Mouse (Mus musculus): ENCODE results near the gene Ccdc70. TPM values are rescaled to one million over a fixed set of nuclear protein-coding genes. Genes with fewer than 3 reads are reported as not detected.
"Not testable (repeated sequence)": the region's sequence is repeated elsewhere in the genome, so short reads cannot be mapped to it uniquely, and the experiment has no call there.

Gene Ccdc70
- total and polyA plus RNA-seq, 3 experiments, result not detected

GRCm38 (mm10) chr8:21938052-21938451 is 31.5 kb upstream of the Ccdc70 start, which contains the start of gene Defb35:
Defb35 (plus strand) TSS chr8:21938352.
- DNase-seq (ENCODE audit: low read depth, low spot score); H3K27me3 ChIP-seq (ENCODE audit: control insufficient read depth in 1 of 2, insufficient read depth in 2 of 2, low read length in 2 of 2); H3K9me3 ChIP-seq (replicated peaks; ENCODE audit: insufficient read depth, low read length); H3K27ac ChIP-seq (ENCODE audit: control insufficient read depth, low read depth, low read length); H3K79me2 ChIP-seq (ENCODE audit: control insufficient read depth, insufficient read depth, low read length, poor library complexity); H3K36me3 ChIP-seq (ENCODE audit: control insufficient read depth in 1 of 2, insufficient read depth in 2 of 2, low read length in 2 of 2); H3K4me3 ChIP-seq (ENCODE audit: control insufficient read depth in 1 of 2, insufficient read depth in 1 of 2, low read depth in 2 of 2, low read length in 2 of 2); H3K4me1 ChIP-seq (ENCODE audit: control insufficient read depth in 1 of 2, insufficient read depth in 2 of 2, low read length in 2 of 2); H3K9ac ChIP-seq (ENCODE audit: control insufficient read depth, low read depth, low read length, poor library complexity, severe bottlenecking): not testable (repeated sequence)

- Histone ChIP-seq H3K27me3 (ENCODE audit: control insufficient read depth in 1 of 2, insufficient read depth in 2 of 2, low read length in 2 of 2) (no peaks in the 10 kb centered on the region), H3K9me3 (replicated peaks; ENCODE audit: insufficient read depth, low read length) (no peaks in the 10 kb centered on the region)
- TF ChIP-seq RAD21 (IDR thresholded peaks at IDR 0.05; ENCODE audit: low read depth, low read length), result no peak
- no peak for TF ChIP-seq NRF1 (IDR thresholded peaks at IDR 0.05; ENCODE audit: insufficient read depth, low read depth, low read length, poor library complexity, severe bottlenecking)
- no peak for TF ChIP-seq POLR2AphosphoS2 (IDR thresholded peaks at IDR 0.05; ENCODE audit: low read length)
- TF ChIP-seq SIN3A (IDR thresholded peaks at IDR 0.05; ENCODE audit: low read length), result no peak
- TF ChIP-seq SMC3 (IDR thresholded peaks at IDR 0.05; ENCODE audit: low read depth, low read length), result no peak
- TF ChIP-seq MAZ (IDR thresholded peaks at IDR 0.05; ENCODE audit: low read depth, low read length), result no peak
- no peak for TF ChIP-seq KAT2A (conservative IDR thresholded peaks at IDR 0.05; ENCODE audit: low read depth, low read length)
- no peak for TF ChIP-seq POLR2AphosphoS5 (IDR thresholded peaks at IDR 0.05; ENCODE audit: borderline replicate concordance, low read depth, low read length)
- TF ChIP-seq ETS1 (IDR thresholded peaks at IDR 0.05; ENCODE audit: low read depth, low read length), result no peak
- TF ChIP-seq MAX (IDR thresholded peaks at IDR 0.05; ENCODE audit: low read length), result no peak
Measured at GRCm38 (mm10) chr8:21946462-21946861, 23.1 kb upstream of the Ccdc70 start, which contains the start of gene Defb13. Defb13 (plus strand) TSS chr8:21946762.

GRCm38 (mm10) chr8:21947311-21948017 is 22.1 kb upstream of the Ccdc70 start:
- Histone ChIP-seq H3K36me3 (ENCODE audit: control insufficient read depth in 1 of 2, insufficient read depth in 2 of 2, low read length in 2 of 2) (no peaks in the 10 kb centered on the region), H3K79me2 (ENCODE audit: control insufficient read depth, insufficient read depth, low read length, poor library complexity) (no peaks in the 10 kb centered on the region), H3K9ac (ENCODE audit: control insufficient read depth, low read depth, low read length, poor library complexity, severe bottlenecking) (no peak overlapping the region), H3K27me3 (ENCODE audit: control insufficient read depth in 1 of 2, insufficient read depth in 2 of 2, low read length in 2 of 2) (no peaks in the 10 kb centered on the region), H3K4me3 (ENCODE audit: control insufficient read depth in 1 of 2, insufficient read depth in 1 of 2, low read depth in 2 of 2, low read length in 2 of 2) (no peak overlapping the region), H3K4me1 (ENCODE audit: control insufficient read depth in 1 of 2, insufficient read depth in 2 of 2, low read length in 2 of 2) (no peaks in the 10 kb centered on the region), H3K9me3 (replicated peaks; ENCODE audit: insufficient read depth, low read length) (no peaks in the 10 kb centered on the region), H3K27ac (ENCODE audit: control insufficient read depth, low read depth, low read length) (no peak overlapping the region)
- TF ChIP-seq UBTF (IDR thresholded peaks at IDR 0.05; ENCODE audit: borderline replicate concordance, insufficient read depth, low read depth, low read length) (no peak), SMC3 (IDR thresholded peaks at IDR 0.05; ENCODE audit: low read depth, low read length) (no peak), MAZ (IDR thresholded peaks at IDR 0.05; ENCODE audit: low read depth, low read length) (no peak), SIN3A (IDR thresholded peaks at IDR 0.05; ENCODE audit: low read length) (no peak), GABPA (IDR thresholded peaks at IDR 0.05; ENCODE audit: low read depth, low read length) (no peak), ZNF384 (IDR thresholded peaks at IDR 0.05; ENCODE audit: low read depth, low read length) (no peak), BHLHE40 (IDR thresholded peaks at IDR 0.05; ENCODE audit: borderline replicate concordance, low read depth, low read length) (no peak), POLR2AphosphoS5 (IDR thresholded peaks at IDR 0.05; ENCODE audit: borderline replicate concordance, low read depth, low read length) (no peak), TAL1 (IDR thresholded peaks at IDR 0.05; ENCODE audit: low read length) (no peak), ZC3H11A (IDR thresholded peaks at IDR 0.05; ENCODE audit: low read depth, low read length) (no peak), RAD21 (IDR thresholded peaks at IDR 0.05; ENCODE audit: low read depth, low read length) (no peak), USF2 (IDR thresholded peaks at IDR 0.05; ENCODE audit: borderline replicate concordance in 1 of 2, insufficient read depth in 1 of 2, low read depth in 1 of 2, low read length in 2 of 2) (no peak), ETS1 (IDR thresholded peaks at IDR 0.05; ENCODE audit: low read depth, low read length) (no peak), HCFC1 (IDR thresholded peaks at IDR 0.05; ENCODE audit: low read depth, low read length) (no peak), GATA1 (IDR thresholded peaks at IDR 0.05; ENCODE audit: low read depth, low read length) (no peak), ZMIZ1 (IDR thresholded peaks at IDR 0.05; ENCODE audit: low read depth, low read length) (no peak), JUND (IDR thresholded peaks at IDR 0.05; ENCODE audit: low read depth, low read length) (no peak), TCF12 (IDR thresholded peaks at IDR 0.05; ENCODE audit: low read depth, low read length) (no peak), ELF1 (IDR thresholded peaks at IDR 0.05; ENCODE audit: low read depth, low read length) (no peak)
- no peak for DNase-seq (ENCODE audit: low read depth, low spot score)

More at GRCm38 (mm10) chr8:21946462-21946861, 23.1 kb upstream of the Ccdc70 start, which contains the start of gene Defb13:
- Histone ChIP-seq H3K79me2 (ENCODE audit: control insufficient read depth, insufficient read depth, low read length, poor library complexity) (no peaks in the 10 kb centered on the region), H3K4me3 (ENCODE audit: control insufficient read depth in 1 of 2, insufficient read depth in 1 of 2, low read depth in 2 of 2, low read length in 2 of 2) (no peak within 1 kb of the TSS), H3K4me1 (ENCODE audit: control insufficient read depth in 1 of 2, insufficient read depth in 2 of 2, low read length in 2 of 2) (no peaks in the 10 kb centered on the region), H3K27ac (ENCODE audit: control insufficient read depth, low read depth, low read length) (no peak within 1 kb of the TSS), H3K36me3 (ENCODE audit: control insufficient read depth in 1 of 2, insufficient read depth in 2 of 2, low read length in 2 of 2) (no peaks in the 10 kb centered on the region), H3K9ac (ENCODE audit: control insufficient read depth, low read depth, low read length, poor library complexity, severe bottlenecking) (no peak within 1 kb of the TSS)
- no peak for DNase-seq (ENCODE audit: low read depth, low spot score)

Measured in MEL (cell line).